Comparison of ENCODE assay signal across 23 mouse cellular contexts in the genomic region with DNA sequence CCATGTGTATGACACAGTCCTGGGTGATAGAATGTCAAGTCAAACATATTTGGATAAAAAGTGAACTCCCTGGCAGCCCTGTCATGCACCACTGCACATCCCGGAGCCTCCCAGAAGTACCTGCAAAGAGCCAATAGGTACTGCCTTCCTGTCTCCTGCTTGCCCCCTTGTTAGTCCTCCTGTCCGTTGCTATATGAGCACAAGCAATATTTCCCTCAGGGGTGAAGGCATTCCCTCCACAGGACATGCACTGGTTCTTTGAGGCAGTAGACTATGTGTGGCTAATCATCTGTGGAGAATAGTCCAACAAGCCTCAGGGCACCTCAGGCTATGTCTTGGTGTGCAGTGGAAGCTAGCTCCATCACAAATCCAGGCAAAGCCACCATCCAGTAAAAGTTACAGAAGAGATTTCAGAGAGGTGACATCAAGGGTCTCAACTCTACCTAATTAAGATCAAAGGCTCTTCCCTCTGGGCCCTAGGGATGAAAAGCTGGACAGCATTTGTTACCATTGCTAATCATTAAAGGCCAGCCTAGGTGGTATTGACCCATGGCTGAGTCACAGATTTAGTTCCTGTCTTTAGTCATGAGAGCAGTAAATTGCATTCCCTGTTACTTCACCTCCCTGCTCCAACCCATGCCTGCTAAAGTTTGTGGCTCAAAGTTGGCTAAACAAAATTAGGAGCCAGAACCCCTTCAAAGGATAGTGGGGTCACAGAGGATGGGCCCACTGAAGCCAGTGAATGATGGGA. TPM values are rescaled to one million over a fixed set of nuclear protein-coding genes. Genes with fewer than 3 reads are reported as not detected.
"Had no signal": no experiment of that assay in that cellular context is flagged by ENCODE, and none has a peak within 500 bp of the region (broad histone marks: within the 10 kb centered on the region; RNA-seq: fewer than 3 reads in every experiment).

No protein-coding gene starts in this region.

- H3K4me1 ChIP-seq: intestine, embryonic 15.5 days; megakaryocyte, embryonic 14.5 days; midbrain, embryonic 10.5 days; midbrain, embryonic 13.5 days; stomach, embryonic 15.5 days had no signal

- H3K27ac ChIP-seq: intestine, embryonic 15.5 days; left cerebral cortex, adult 2 months; liver, embryonic 14.5 days; lung, embryonic 15.5 days; midbrain, embryonic 10.5 days; midbrain, embryonic 13.5 days; neural tube, embryonic 13.5 days; stomach, embryonic 15.5 days had no signal

- H3K9me3 ChIP-seq: intestine, embryonic 15.5 days; lung, embryonic 15.5 days; midbrain, embryonic 10.5 days; midbrain, embryonic 13.5 days; neural tube, embryonic 13.5 days; stomach, embryonic 15.5 days had no signal

- H3K36me3 ChIP-seq: intestine, embryonic 15.5 days; lung, embryonic 15.5 days; midbrain, embryonic 10.5 days; midbrain, embryonic 13.5 days; neural tube, embryonic 13.5 days; stomach, embryonic 15.5 days had no signal

- H3K9ac ChIP-seq: intestine, embryonic 15.5 days; liver, embryonic 14.5 days; lung, embryonic 15.5 days; midbrain, embryonic 13.5 days; neural tube, embryonic 13.5 days; stomach, embryonic 15.5 days had no signal

- H3K4me2 ChIP-seq: intestine, embryonic 15.5 days; liver, embryonic 11.5 days; lung, embryonic 15.5 days; midbrain, embryonic 13.5 days; neural tube, embryonic 13.5 days; stomach, embryonic 15.5 days had no signal

- DNase-seq: layer of hippocampus, postnatal 36 days; lung, adult 18-20 months; lung, postnatal 10 days; lung, postnatal 36 days; retina, postnatal 1 day; right cerebral cortex, postnatal 25 days; spleen, adult 18-20 months; thymus, postnatal 25 days had no signal

- H3K27me3 ChIP-seq: intestine, embryonic 15.5 days; lung, embryonic 15.5 days; midbrain, embryonic 13.5 days; neural tube, embryonic 13.5 days; stomach, embryonic 15.5 days had no signal

- H3K4me3 ChIP-seq: intestine, embryonic 15.5 days; left cerebral cortex, adult 2 months; lung, embryonic 15.5 days; megakaryocyte, embryonic 14.5 days; midbrain, embryonic 10.5 days; midbrain, embryonic 13.5 days; myocyte; neural tube, embryonic 13.5 days; stomach, embryonic 15.5 days had no signal

- ATAC-seq: intestine, embryonic 15.5 days; midbrain, embryonic 13.5 days; midbrain, embryonic 16.5 days had no signal

RNA-seq across cellular contexts. Expression of a gene that starts 23.5 kb away (rescaled TPM):
- polyA plus RNA-seq: intestine, embryonic 15.5 days; limb, embryonic 11.5 days; limb, embryonic 14.5 days; liver, embryonic 11.5 days; liver, embryonic 14.5 days; lung, embryonic 15.5 days; midbrain, embryonic 10.5 days; midbrain, embryonic 13.5 days; midbrain, embryonic 16.5 days; myocyte; neural tube, embryonic 13.5 days; stomach, embryonic 15.5 days; thymus, postnatal 0 days had no signal
